Mouse (Mus musculus): ENCODE data around the gene Srpx.

Gene Srpx

GRCm38 (mm10) chrX:10117065-10117719, at the start of gene Srpx:
Srpx (minus strand) TSS chrX:10117709.
- DNase-seq (ENCODE audit: low spot score): no peak

GRCm38 (mm10) chrX:10152390-10152789, 34.9 kb upstream of the Srpx start:
- no peak for DNase-seq (ENCODE audit: low spot score)

- DNase-seq (ENCODE audit: low spot score): no peak
These were observed 1.7 kb downstream of the Srpx start for GRCm38 (mm10) chrX:10115780-10116179.

DNA sequence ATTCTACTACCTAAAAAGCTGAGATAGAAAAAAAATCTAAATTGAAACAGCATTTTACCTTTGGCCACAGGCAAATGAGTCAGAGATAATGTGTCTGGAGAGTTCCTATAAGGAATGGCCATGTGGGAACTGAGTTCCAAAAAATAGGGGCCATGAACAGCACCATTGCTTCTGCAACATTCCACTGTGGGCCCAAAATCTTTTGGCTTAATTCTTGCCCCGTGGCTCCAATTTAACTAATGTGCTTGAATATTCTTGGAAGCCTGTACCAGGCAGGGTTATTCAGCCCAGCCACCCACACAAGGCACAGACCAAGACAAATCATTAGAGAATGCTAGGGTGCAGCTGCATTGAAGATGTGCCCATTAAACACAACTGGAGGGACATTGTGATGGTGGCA, 6.8 kb downstream of the Srpx start:
- DNase-seq (ENCODE audit: low spot score): no peak

DNA sequence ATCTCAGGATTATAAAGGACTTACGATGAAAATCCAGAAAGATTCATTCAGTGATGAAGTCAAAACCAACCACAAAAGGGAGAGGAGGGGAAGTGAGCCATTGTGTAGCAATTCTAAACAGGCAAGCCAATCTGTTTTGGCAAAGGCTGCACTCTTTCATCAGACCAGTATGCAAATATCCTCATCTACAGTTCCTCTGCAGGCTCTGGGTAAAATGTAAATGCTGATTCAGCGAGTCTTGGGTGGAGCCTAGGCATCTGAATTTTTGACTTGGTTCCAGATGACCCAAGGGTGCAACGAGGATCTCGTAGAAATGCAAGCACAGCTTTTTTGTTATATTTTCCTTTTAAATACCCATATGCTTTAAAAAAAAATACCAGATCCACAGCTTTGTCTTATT, 9.0 kb downstream of the Srpx start:
- DNase-seq (ENCODE audit: low spot score): no peak

DNA sequence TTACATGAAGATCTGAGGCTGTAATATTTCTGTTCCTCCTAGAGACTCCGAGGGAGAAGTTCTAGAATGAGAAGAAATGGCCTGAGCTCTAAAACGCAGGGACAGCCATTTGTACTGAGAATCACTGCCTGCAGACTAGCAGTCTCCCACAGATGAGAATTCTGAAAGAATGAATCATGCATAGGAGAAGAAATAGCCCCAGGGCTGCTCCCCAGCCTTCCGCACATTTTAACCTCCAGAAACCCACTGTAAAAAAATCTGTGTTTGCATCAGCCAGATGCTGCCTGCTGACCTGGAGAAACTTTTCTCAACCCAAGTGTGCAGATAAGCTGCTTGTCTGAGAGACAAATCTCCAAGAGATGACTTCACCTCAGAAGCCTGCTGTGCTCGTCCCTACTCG, 12.0 kb downstream of the Srpx start:
- DNase-seq (ENCODE audit: low spot score): no peak

DNA sequence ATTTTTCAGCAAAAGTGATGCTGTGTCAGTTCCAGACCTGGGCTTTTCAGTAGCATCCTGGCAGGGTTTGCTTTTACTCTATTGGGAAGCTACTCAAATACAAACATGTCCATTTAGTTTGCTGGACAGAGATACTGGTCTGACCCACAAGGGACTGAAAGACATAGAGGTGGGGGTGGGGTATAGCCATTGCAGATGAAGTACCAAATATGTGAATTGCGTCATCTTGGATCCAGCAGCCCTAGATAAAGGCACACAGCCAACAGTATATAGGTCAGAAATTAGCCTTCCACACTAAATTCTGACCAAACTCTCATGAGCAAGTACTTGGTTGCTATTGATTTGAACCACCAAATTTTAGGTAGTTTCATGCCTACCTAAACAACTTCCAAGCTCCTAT, 14.8 kb downstream of the Srpx start:
- no peak for DNase-seq (ENCODE audit: low spot score)

- no peak for DNase-seq (ENCODE audit: low spot score)
These were observed 21.7 kb downstream of the Srpx start for GRCm38 (mm10) chrX:10095797-10096196.

DNA sequence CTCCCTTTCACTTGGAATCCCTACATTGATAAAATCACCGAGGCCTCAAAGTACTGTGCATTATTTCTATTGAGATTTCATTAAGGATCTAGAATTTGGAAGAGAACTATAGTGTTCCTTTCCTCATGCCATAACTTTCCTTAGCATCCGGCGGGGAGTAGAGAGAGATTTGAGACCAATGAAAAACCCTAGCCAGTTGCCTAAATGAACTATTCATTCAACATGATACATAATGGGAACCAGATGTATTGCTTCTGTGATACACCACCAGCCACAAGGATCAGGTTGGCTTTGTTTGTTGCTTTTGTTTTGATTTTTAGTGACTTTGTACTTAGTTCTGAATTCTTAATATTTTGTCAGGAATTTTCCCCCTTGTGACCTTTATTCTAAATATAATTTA, 37.1 kb downstream of the Srpx start:
- DNase-seq (ENCODE audit: low spot score): no peak

DNA sequence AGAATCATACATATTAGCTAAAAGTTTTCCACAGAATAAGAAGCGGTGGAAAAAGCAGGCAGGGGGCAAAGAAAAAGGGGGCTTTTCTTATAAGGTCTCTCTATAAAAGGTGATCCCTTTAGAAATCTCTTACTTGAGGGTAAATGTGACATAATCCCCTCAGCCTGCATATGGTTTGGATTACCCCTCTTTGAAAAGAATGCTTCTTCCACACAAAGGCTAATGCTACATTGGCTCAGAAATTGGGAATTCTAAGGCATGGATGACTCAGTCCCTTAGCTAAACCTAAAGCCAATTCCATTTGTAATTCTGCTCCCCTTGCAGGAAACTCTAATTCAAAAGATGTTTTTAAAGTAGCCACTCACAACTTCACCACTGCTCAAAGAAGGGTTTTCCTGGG, 37.5 kb downstream of the Srpx start:
- DNase-seq (ENCODE audit: low spot score): no peak

DNA sequence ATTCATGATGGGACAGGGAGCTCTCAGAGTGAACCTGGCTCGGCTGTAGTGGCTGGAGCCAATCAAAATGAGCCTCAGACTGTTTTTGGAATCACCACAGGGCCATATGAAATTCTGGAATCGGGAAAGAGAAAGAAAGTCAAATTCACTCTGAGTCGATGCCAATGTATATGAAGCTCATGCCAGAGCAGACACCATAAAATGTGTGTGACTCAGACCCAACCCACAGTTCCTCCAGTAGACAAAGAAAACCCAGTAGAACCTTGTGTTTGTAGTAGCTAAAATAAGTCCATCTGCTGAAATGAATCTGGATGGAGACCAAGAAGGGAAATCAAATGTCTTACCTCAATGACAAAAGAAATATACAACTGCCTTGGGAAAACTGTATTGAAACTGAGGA, 43.5 kb downstream of the Srpx start:
- DNase-seq (ENCODE audit: low spot score): no peak

GRCm38 (mm10) chrX:10071529-10071928, 46.0 kb downstream of the Srpx start:
- no peak for DNase-seq (ENCODE audit: low spot score)

DNA sequence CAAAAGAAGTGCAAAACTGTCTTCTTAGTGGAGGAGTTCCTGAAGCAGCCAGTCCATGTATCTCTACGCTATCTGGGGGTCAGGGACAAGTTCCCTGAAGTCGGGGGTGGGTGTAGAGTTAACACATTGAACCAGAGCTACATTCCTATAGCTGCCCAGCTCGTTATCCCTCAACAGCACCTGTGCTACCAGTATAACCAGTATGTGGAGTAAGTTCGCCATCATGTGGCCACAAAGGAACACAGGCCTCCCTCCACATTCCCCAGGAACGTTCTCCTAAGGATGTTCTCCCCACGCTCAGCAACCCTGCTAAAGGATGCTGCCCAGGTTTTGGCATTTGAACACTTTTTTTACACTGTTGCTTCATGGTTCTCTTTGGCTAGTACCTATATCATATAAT, 46.8 kb downstream of the Srpx start:
- no peak for DNase-seq (ENCODE audit: low spot score)

GRCm38 (mm10) chrX:10069405-10069804, 48.1 kb downstream of the Srpx start:
- DNase-seq (ENCODE audit: low spot score): no peak

DNA sequence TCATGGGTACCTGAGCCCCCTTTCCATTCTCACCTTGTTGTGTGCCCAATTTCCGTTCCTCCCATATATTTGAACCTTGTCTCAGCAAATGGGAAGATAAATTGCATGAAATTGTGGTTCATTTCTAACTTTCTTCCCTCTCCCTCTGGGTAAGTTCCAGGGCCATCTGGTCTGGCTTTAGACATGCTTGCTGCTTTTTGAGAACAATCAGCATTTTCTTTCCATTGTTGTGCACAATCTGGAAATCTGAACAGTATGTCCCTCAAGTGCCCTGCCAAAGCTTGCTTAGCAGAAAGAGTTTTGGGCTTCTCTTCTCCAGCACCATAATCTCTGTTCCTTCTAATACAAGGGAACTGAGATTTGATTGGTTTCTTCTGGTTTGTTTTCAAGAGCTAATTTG, 53.7 kb downstream of the Srpx start:
- no peak for DNase-seq (ENCODE audit: low spot score)

DNA sequence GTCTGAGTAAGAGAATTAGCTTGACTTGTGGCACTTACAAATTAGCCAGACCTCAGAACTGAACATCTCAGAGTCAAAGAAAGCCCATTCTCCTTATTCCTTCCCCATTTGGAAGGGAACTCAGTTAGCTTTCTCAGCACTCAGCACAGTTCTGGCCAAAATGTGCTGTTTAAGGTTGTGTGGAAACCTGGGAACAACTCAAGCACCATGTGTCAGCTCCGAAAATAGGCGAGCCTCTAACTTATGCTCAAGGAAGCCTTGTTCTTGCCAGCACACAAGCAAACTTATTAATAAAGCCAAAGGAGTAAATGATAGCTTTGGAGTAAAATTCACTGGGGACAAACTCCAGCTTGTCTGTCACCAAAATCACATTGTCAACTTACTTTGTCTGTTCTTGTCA, 54.1 kb downstream of the Srpx start:
- DNase-seq (ENCODE audit: low spot score): no peak

- DNase-seq (ENCODE audit: low spot score): no peak
These were observed 55.3 kb downstream of the Srpx start for GRCm38 (mm10) chrX:10062201-10062600.

GRCm38 (mm10) chrX:10034666-10035065, 82.8 kb downstream of the Srpx start:
- no peak for DNase-seq (ENCODE audit: low spot score)

DNA sequence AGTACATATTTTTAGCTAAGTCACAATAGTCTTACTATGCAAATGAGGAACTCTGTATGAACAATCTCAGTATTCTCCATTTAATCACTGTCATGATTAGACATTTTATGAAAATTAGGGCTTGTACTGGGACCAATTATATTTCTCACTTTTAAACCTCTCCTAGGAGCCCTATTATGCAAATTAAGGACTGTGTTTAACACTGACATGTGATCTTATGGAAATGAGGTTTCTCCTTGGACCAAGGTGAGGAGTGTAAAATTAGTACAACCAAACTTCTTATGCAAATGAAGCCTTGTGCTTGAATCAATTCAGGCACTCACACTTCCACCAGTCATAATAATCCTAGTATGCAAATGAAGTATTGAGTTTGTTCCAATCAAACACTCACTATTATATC, 107.3 kb downstream of the Srpx start:
- DNase-seq (ENCODE audit: low spot score): no peak

DNA sequence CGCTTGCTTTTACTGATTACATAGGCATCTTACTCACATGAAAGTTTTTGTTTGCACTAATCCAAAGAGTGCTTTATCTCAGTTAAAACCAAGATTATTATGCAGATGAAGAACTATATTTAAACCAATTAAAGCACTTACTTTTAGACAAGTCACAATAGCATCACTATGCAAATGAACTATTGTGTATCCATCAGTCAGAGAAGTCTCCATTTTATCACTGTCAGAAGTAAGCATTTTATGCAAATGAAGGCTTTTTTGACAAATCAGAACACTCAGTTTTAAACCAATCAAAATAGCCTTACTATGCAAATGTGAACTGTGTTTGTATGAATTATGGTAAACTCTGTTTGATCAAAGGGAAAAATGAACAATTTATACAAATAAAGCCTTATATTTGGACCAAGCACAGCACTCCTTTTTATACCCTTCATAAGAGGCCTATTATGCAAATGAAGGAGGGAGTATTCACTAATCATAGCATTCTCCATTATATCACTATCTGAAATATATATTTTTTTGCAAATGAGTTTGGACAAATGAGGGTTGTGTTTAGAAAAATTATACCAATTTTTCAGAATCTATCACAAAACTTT, 109.7 kb downstream of the Srpx start:
- no peak for DNase-seq (ENCODE audit: low spot score)

GRCm38 (mm10) chrX:10005946-10006345, 111.6 kb downstream of the Srpx start:
- DNase-seq (ENCODE audit: low spot score): no peak

DNA sequence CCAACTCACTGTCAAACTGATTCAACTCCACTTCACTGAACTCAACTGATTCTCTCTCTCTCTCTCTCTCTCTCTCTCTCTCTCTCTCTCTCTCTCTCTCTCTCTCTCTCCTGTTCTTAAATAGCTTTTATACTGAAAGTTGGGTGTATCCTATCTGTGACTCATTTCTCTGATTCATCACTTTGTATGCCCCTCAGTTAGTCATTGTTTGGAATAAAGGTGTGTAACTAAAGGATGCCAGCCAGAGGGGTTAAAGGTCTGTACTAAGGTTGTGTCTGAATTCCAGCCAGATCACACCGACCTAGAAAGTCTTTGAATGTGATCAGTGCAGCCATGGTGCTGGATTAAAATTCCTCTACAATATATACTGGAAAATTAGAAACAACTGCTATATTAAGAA, 116.8 kb downstream of the Srpx start:
- DNase-seq (ENCODE audit: low spot score): no peak

Data from urinary bladder, postnatal 10 days (tissue).